Mouse (Mus musculus) small intestine, adult 2 months (tissue): ENCODE results near the gene Armc2.

Experiments used
- CTCF ChIP-seq: fragments of 200-500 bp; IDR thresholded peaks from 2 replicates; pipeline ENCODE4 v1.5.1; 2012; ENCODE audit warnings: low read depth, mild to moderate bottlenecking, control low read depth, inconsistent platforms, low read length, moderate library complexity, mixed read lengths; ENCODE audit not compliant: insufficient replicate concordance, insufficient read length; ENCODE audit errors: extremely low read depth
- POLR2A ChIP-seq: fragments of 200-500 bp; IDR thresholded peaks from 2 replicates; pipeline ENCODE4 v1.6.1; 2012; ENCODE audit warnings: low read depth, mild to moderate bottlenecking, control low read depth, inconsistent platforms, low read length, moderate library complexity

- TF ChIP-seq CTCF (no peak), POLR2A (no peak)
Measured at GRCm38 (mm10) chr10:41901864-41902263, 116.4 kb downstream of the Armc2 start.
